Mouse (Mus musculus) midbrain, postnatal 0 days (tissue): Measurements from ENCODE around the gene Rnf113a1. TPM values are rescaled to one million over a fixed set of nuclear protein-coding genes. Genes with fewer than 3 reads are reported as not detected.
"Not testable (repeated sequence)": the region's sequence is repeated elsewhere in the genome, so short reads cannot be mapped to it uniquely, and the experiment has no call there.

Experiments
- ATAC-seq: fragments of 200-750 bp; cut with Nextera tagmentation; 2 replicates; pipeline ENCODE4 v1.8.0; 2017; ENCODE audit warnings: moderate number of reproducible peaks, mild to moderate bottlenecking, moderate TSS enrichment, moderate library complexity; ENCODE audit not compliant: low FRiP score
- DNase-seq: peaks from one replicate; pipeline ENCODE4 v3.0.0-alpha.2; 2015; ENCODE audit warnings: low spot score
- H3K27ac ChIP-seq: fragments of 300-500 bp; sonication (generic); 2 replicates; pipeline ENCODE4 v1.5.1; 2014; ENCODE audit warnings: low read depth, mild to moderate bottlenecking, low read length, mixed read lengths
- H3K27me3 ChIP-seq: fragments of 300-500 bp; sonication (generic); 2 replicates; pipeline ENCODE4 v1.6.1; 2014; ENCODE audit warnings: low read length, control low read depth, mixed read lengths; ENCODE audit not compliant: insufficient read depth
- H3K36me3 ChIP-seq: fragments of 300-500 bp; sonication (generic); 2 replicates; pipeline ENCODE4 v1.6.1; 2014; ENCODE audit warnings: low read length, control low read depth, mixed read lengths; ENCODE audit not compliant: insufficient read depth
- H3K4me1 ChIP-seq: fragments of 300-500 bp; sonication (generic); 2 replicates; pipeline ENCODE4 v1.6.1; 2014; ENCODE audit warnings: mild to moderate bottlenecking, control low read depth, antibody characterized with exemption, low read length, mixed read lengths; ENCODE audit not compliant: insufficient read depth
- H3K4me2 ChIP-seq: fragments of 300-500 bp; sonication (generic); 2 replicates; pipeline ENCODE4 v1.6.1; 2014; ENCODE audit warnings: low read depth, mild to moderate bottlenecking, low read length, mixed read lengths; ENCODE audit not compliant: poor library complexity, severe bottlenecking
- H3K4me3 ChIP-seq: fragments of 300-500 bp; sonication (generic); 2 replicates; pipeline ENCODE4 v1.5.1; 2014; ENCODE audit warnings: low read depth, mild to moderate bottlenecking, low read length, moderate library complexity
- H3K9ac ChIP-seq: fragments of 300-500 bp; sonication (generic); replicated peaks from 2 replicates; pipeline ENCODE4 v1.6.1; 2014; ENCODE audit warnings: mild to moderate bottlenecking, low read length, moderate library complexity, mixed read lengths; ENCODE audit not compliant: poor library complexity, severe bottlenecking
- H3K9me3 ChIP-seq: fragments of 300-500 bp; sonication (generic); 2 replicates; pipeline ENCODE4 v1.6.1; 2016; ENCODE audit warnings: low read length, control low read depth
- CTCF ChIP-seq: IDR thresholded peaks from 2 replicates; pipeline ENCODE4 v1.5.1; 2016; ENCODE audit warnings: antibody characterized with exemption, mild to moderate bottlenecking
- WGBS: fragments of 180-500 bp; shearing (Covaris S2); extraction: QIAGEN DNeasy Blood & Tissue Kit; methylation state at CpG from one replicate; pipeline ENCODE4 v1.1.7; 2014; 5-methylcytosine and 5-hydroxymethylcytosine counted together
- polyA plus RNA-seq: library from polyadenylated mRNA; unstranded; fragments of >200 nt; fragmentation: Nextera tagmentation; extraction: Ambion mirVana; gene quantifications from 2 replicates; pipeline ENCODE4 v1.2.1, GENCODE M21; 2015
- total RNA-seq: library from RNA; depleted of rRNA; stranded (reverse); fragments of >200 nt; gene quantifications from 2 replicates; pipeline ENCODE4 v1.2.3, GENCODE M21; 2014; rRNA removed

Rnf113a1 gene
- total and polyA plus RNA-seq, 2 experiments from 2014 or later = 9.3 to 30.2 TPM

DNA sequence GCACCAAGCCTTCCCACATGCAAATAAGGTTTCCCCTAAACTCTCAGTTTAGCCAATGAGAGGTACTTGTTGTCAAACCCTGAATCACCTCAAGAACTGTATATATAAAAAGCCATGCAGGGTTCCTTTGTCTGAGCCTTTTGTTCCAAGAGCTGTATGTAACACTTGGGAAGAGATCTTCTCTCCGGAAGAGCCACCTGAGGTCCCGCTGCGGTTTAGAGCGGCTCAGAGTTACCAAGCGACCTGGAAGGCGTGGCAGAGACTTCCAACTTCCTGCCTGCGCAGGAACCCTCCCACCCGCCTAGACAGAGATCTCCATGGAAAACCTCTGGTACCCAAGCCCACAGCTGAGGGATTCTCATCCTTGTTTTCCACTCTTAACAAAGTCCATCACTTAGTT lies 7.6 kb downstream of the Rnf113a1 start:
- H3K27ac ChIP-seq = no peak overlapping the region
- H3K9me3 ChIP-seq = no peaks in the 10 kb centered on the region
- H3K27me3 ChIP-seq = no peaks in the 10 kb centered on the region
- WGBS = 54% methylated on average over 8 of the region's 8 CpGs
- no peak for ATAC-seq
- H3K36me3 ChIP-seq = no peaks in the 10 kb centered on the region
- no peak overlapping the region for H3K4me3 ChIP-seq
- H3K9ac ChIP-seq = no peak overlapping the region
- TF ChIP-seq CTCF = no peak
- H3K4me2 ChIP-seq = no peak overlapping the region
- H3K4me1 ChIP-seq = no peaks in the 10 kb centered on the region
- DNase-seq = no peak

DNA sequence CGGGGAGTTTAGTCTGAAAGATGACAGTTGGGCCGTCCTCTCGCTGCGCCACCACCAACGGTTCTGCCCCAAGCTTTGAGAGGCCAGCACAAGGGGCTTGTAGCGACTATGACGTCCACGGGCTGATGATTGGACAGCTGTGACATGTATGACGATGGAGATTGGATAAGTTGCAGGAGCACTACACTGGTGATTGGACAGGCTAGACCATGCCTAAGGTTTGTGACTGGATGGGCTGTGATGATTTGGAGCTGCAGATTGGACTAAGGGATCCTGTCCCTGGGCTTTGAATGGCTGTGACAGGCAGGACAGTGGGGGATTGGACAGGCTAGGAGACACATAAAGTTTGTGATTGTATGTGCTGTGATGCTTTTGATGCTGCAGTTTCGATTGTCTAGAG lies 19.9 kb downstream of the Rnf113a1 start, which contains the start of gene Gm9:
TSS of gene Gm9 (minus strand) at position 101 of the 400 bp plus-strand sequence.
- no peak within 1 kb of the TSS for H3K9ac ChIP-seq
- TF ChIP-seq CTCF = no peak
- H3K36me3 ChIP-seq = no peaks in the 10 kb centered on the region
- H3K9me3 ChIP-seq = no peaks in the 10 kb centered on the region
- 83% methylated on average over 10 of the region's 10 CpGs for WGBS
- H3K27me3 ChIP-seq = no peaks in the 10 kb centered on the region
- H3K4me3 ChIP-seq = no peak within 1 kb of the TSS
- DNase-seq = no peak
- H3K4me1 ChIP-seq = no peaks in the 10 kb centered on the region
- H3K4me2 ChIP-seq = no peak within 1 kb of the TSS
- H3K27ac ChIP-seq = no peak within 1 kb of the TSS
- ATAC-seq = no peak

DNA sequence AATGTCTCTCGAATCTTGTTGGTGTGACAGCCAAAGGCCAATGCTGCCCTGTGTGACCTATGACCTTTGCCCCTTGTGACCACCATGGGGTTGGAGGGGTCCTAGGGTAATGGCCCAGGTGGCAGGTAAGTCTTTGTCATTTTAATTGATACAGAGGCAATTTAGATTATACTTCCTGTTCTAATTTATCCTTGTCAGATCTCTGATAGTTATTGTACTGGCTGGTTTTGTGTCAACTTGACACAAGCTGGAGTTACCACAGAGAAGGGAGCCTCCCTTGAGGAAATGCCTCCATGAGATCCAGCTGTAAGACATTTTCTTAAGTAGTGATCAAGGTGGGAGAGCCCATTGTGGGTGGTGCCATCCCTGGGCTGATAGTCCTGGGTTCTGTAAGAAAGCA lies 31.1 kb downstream of the Rnf113a1 start, which contains the start of gene Rhox1:
TSS of gene Rhox1 (minus strand) at position 101 of the 400 bp plus-strand sequence.
- H3K4me2 ChIP-seq, H3K9ac ChIP-seq, H3K36me3 ChIP-seq, H3K27me3 ChIP-seq, H3K4me1 ChIP-seq, DNase-seq, ATAC-seq, H3K4me3 ChIP-seq, H3K27ac ChIP-seq, H3K9me3 ChIP-seq: not testable (repeated sequence)
- WGBS = 63% methylated on average over 1 of the region's 1 CpGs

Other genes starting within 250 kb of the Rnf113a1 start
- gene Sept6, start 199.5 kb upstream of the Rnf113a1 start, total RNA-seq = 81.4 and 137 TPM in 2 replicates
- gene Sept6, start 199.5 kb upstream of the Rnf113a1 start, polyA plus RNA-seq = 65.1 and 66.2 TPM in 2 replicates
- gene Sowahd, start 142.4 kb upstream of the Rnf113a1 start, total RNA-seq = not detected in 2 replicates
- gene Sowahd, start 142.4 kb upstream of the Rnf113a1 start, polyA plus RNA-seq = 0.16 TPM in 1 of 2 replicates, not detected in the other
- 128 TPM in 2 replicates for gene Rpl39, start 105.8 kb upstream of the Rnf113a1 start, total RNA-seq
- gene Rpl39, start 105.8 kb upstream of the Rnf113a1 start, polyA plus RNA-seq = 305 and 335 TPM in 2 replicates
- gene Upf3b, start 80.9 kb upstream of the Rnf113a1 start, total RNA-seq = 11.0 and 15.1 TPM in 2 replicates
- gene Upf3b, start 80.9 kb upstream of the Rnf113a1 start, polyA plus RNA-seq = 21.6 and 27.2 TPM in 2 replicates
- gene Nkap, start 64.5 kb upstream of the Rnf113a1 start, total RNA-seq = 28.2 and 31.8 TPM in 2 replicates
- 24.4 and 31.8 TPM in 2 replicates for gene Nkap, start 64.5 kb upstream of the Rnf113a1 start, polyA plus RNA-seq
- gene Akap14, start 22.4 kb upstream of the Rnf113a1 start, total RNA-seq = 0.27 TPM in 1 of 2 replicates, not detected in the other
- 0.54 and 0.56 TPM in 2 replicates for gene Akap14, start 22.4 kb upstream of the Rnf113a1 start, polyA plus RNA-seq
- 157 and 172 TPM in 2 replicates for gene Ndufa1, start 82 bp upstream of the Rnf113a1 start, total RNA-seq
- gene Ndufa1, start 82 bp upstream of the Rnf113a1 start, polyA plus RNA-seq = 756 and 819 TPM in 2 replicates
- not detected in 2 replicates for gene Gm9, start 19.8 kb downstream of the Rnf113a1 start, total RNA-seq
- gene Gm9, start 19.8 kb downstream of the Rnf113a1 start, polyA plus RNA-seq = not detected in 2 replicates
- gene Rhox1, start 31.0 kb downstream of the Rnf113a1 start, total RNA-seq = not detected in 2 replicates
- gene Rhox1, start 31.0 kb downstream of the Rnf113a1 start, polyA plus RNA-seq = not detected in 2 replicates
- gene Rhox2a, start 53.7 kb downstream of the Rnf113a1 start, total RNA-seq = not detected in 2 replicates
- gene Rhox2a, start 53.7 kb downstream of the Rnf113a1 start, polyA plus RNA-seq = 0.20 TPM in 1 of 2 replicates, not detected in the other
- not detected in 2 replicates for gene Rhox3a, start 58.7 kb downstream of the Rnf113a1 start, total RNA-seq
- gene Rhox3a, start 58.7 kb downstream of the Rnf113a1 start, polyA plus RNA-seq = not detected in 2 replicates
- gene Rhox4a, start 74.1 kb downstream of the Rnf113a1 start, total RNA-seq = not detected in 2 replicates
- not detected in 2 replicates for gene Rhox4a, start 74.1 kb downstream of the Rnf113a1 start, polyA plus RNA-seq
- not detected in 2 replicates for gene Rhox3a2, start 188.8 kb downstream of the Rnf113a1 start, total RNA-seq
- not detected in 2 replicates for gene Rhox3a2, start 188.8 kb downstream of the Rnf113a1 start, polyA plus RNA-seq
- not detected in 2 replicates for gene Rhox4a2, start 199.6 kb downstream of the Rnf113a1 start, total RNA-seq
- not detected in 2 replicates for gene Rhox4a2, start 199.6 kb downstream of the Rnf113a1 start, polyA plus RNA-seq
- gene Rhox2b, start 220.8 kb downstream of the Rnf113a1 start, total RNA-seq = not detected in 2 replicates
- gene Rhox2b, start 220.8 kb downstream of the Rnf113a1 start, polyA plus RNA-seq = not detected in 2 replicates
- not detected in 2 replicates for gene Rhox4b, start 241.2 kb downstream of the Rnf113a1 start, total RNA-seq
- not detected in 2 replicates for gene Rhox4b, start 241.2 kb downstream of the Rnf113a1 start, polyA plus RNA-seq